Mouse (Mus musculus) midbrain, embryonic 15.5 days (tissue): ENCODE measurements at regions not wholly inside any gene's neighbourhood (a gene's known extent, or its start where the extent isn't known, plus 50 kb on each side); places are given as distances from the start of the nearest gene placed in this dataset.

Experiments used
- ATAC-seq: fragments of 200-750 bp; cut with Nextera tagmentation; replicated peaks from 2 replicates; pipeline ENCODE4 v1.8.0; 2017; ENCODE audit warnings: moderate TSS enrichment
- H3K27ac ChIP-seq: fragments of 300-500 bp; sonication (generic); 2 replicates; pipeline ENCODE4 v1.5.1; 2015; ENCODE audit warnings: mild to moderate bottlenecking, inconsistent platforms
- H3K27me3 ChIP-seq: fragments of 300-500 bp; sonication (generic); replicated peaks from 2 replicates; pipeline ENCODE4 v1.6.1; 2015; ENCODE audit warnings: inconsistent platforms
- H3K36me3 ChIP-seq: fragments of 300-500 bp; sonication (generic); replicated peaks from 2 replicates; pipeline ENCODE4 v1.6.1; 2015; ENCODE audit warnings: inconsistent platforms
- H3K4me1 ChIP-seq: fragments of 300-500 bp; sonication (generic); 2 replicates; pipeline ENCODE4 v1.6.1; 2015; ENCODE audit warnings: inconsistent platforms
- H3K4me2 ChIP-seq: fragments of 300-500 bp; sonication (generic); 2 replicates; pipeline ENCODE4 v1.6.1; 2015; ENCODE audit warnings: inconsistent platforms, mild to moderate bottlenecking, moderate library complexity
- H3K4me3 ChIP-seq: fragments of 300-500 bp; sonication (generic); 2 replicates; pipeline ENCODE4 v1.5.1; 2015; ENCODE audit warnings: mild to moderate bottlenecking, inconsistent platforms
- H3K9ac ChIP-seq: fragments of 300-500 bp; sonication (generic); 2 replicates; pipeline ENCODE4 v1.6.1; 2015; ENCODE audit warnings: mild to moderate bottlenecking, inconsistent platforms
- H3K9me3 ChIP-seq: fragments of 300-500 bp; sonication (generic); 2 replicates; pipeline ENCODE4 v1.6.1; 2016; ENCODE audit warnings: inconsistent platforms
- WGBS: fragments of 180-500 bp; shearing (Covaris S2); methylation state at CpG from one replicate; pipeline ENCODE4 v1.1.7; 2015; ENCODE audit warnings: mixed read lengths; 5-methylcytosine and 5-hydroxymethylcytosine counted together

DNA sequence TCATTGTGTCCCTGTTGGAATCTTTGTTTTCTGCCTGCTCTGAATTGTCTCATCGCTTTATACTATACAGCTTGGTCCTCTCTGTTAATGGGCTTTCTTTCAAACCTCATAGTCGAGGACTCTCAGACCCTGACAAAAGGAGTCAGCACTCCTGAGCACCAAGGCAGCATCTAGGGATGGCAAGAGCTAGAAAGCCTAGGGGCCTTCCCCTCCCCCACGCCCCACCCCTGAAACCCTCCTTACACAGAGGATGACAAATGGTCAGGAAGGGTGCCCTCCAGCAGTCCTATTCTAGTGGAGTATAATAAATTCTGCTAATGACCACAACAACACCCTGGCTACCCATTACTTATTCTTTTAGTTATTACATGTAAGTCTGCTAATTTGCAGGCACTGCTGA is 74.4 kb downstream of the Tbx19 start:
- no peaks in the 10 kb centered on the region for H3K27me3 ChIP-seq
- no peak overlapping the region for H3K27ac ChIP-seq
- ATAC-seq: no peak
- no peak overlapping the region for H3K9ac ChIP-seq
- no peak overlapping the region for H3K4me2 ChIP-seq
- no peak overlapping the region for H3K4me3 ChIP-seq
- 72% methylated on average over 3 of the region's 3 CpGs for WGBS
- H3K36me3 ChIP-seq: no peaks in the 10 kb centered on the region
- peaks cover 9% of the 10 kb centered on the region for H3K4me1 ChIP-seq
- 0 out of 2 replicates have a peak, but pooled peaks cover 3% of the 10 kb centered on the region for H3K9me3 ChIP-seq

DNA sequence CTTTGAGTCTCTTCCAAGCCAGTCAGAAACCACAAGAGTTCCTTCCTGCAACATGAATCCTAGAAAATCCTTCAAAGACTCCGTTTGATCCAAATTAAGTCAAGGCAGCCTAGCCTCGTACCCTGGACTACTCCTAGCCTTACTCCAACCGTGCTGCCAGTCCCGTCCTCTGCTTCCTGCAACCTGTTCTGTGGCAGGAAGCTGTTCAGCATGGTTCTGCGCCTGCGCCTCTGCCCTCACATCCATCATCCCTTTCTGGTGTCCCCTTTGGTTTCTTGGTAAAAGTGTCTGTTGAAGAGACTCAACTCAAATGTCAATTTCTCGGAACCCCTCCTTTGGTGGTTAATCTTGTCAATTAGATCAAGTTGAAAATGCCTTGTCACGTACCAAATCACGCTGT is 75.8 kb downstream of the Tbx19 start:
- Histone ChIP-seq H3K4me1 (peaks cover 8% of the 10 kb centered on the region; the same call in 1 of the 2 replicates), H3K27me3 (no peaks in the 10 kb centered on the region), H3K4me3 (no peak overlapping the region), H3K4me2 (no peak overlapping the region), H3K9ac (no peak overlapping the region), H3K27ac (no peak overlapping the region), H3K9me3 (0 out of 2 replicates have a peak, but pooled peaks cover 3% of the 10 kb centered on the region), H3K36me3 (no peaks in the 10 kb centered on the region)
- no peak for ATAC-seq
- 88% methylated on average over 9 of the region's 9 CpGs for WGBS

DNA sequence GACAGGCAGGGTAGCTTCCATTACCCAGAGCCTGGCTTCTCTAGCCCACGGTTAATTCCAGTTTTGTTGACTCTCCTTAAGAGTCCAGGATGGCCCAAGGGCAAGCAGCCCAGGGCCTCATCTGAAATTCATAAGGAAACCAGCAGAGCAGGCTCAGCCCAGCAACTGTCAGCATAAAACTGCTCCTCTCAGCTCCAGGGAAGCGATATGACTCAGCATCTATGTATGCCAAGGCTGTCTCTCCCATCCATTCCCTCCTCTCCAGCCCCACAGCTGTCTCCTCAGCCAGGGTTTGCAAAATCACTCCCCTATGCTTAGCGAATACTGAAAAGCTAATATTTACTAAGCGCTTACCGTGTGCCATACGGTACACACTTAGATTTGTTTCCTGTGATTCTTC is 76.4 kb downstream of the Tbx19 start:
- no peaks in the 10 kb centered on the region for H3K27me3 ChIP-seq
- peak; percentile 77 for ATAC-seq
- 70% methylated on average over 6 of the region's 6 CpGs for WGBS
- no peak overlapping the region for H3K27ac ChIP-seq
- no peak overlapping the region for H3K4me3 ChIP-seq
- no peaks in the 10 kb centered on the region for H3K36me3 ChIP-seq
- peaks cover 8% of the 10 kb centered on the region; the same call in 1 of the 2 replicates for H3K4me1 ChIP-seq
- H3K4me2 ChIP-seq: no peak overlapping the region
- no peak overlapping the region for H3K9ac ChIP-seq
- 0 out of 2 replicates have a peak, but pooled peaks cover 3% of the 10 kb centered on the region for H3K9me3 ChIP-seq

DNA sequence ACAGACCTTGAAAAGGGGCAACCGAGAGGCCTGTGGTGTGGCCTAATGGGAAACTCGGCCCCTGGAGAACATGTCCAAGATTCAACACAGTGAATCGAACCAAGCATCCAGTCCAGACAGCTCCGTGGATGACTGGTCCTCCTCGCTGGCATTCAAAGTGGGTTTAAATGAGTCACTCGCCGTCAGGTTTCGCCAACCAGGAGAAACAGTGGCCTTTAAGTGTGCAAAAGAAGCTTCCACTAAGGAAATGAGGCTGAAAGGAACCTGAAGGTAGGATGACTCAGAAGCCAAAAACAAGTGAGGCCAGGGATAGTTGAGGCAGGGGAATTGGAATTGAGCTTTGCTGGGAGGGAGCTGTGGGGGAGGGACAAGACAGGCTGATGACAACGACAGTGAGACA is 80.2 kb downstream of the Tbx19 start:
- ATAC-seq: no peak
- no peaks in the 10 kb centered on the region for H3K36me3 ChIP-seq
- no peak overlapping the region for H3K27ac ChIP-seq
- 88% methylated on average over 9 of the region's 9 CpGs for WGBS
- no peak overlapping the region for H3K4me2 ChIP-seq
- no peaks in the 10 kb centered on the region for H3K27me3 ChIP-seq
- H3K9ac ChIP-seq: no peak overlapping the region
- no peak overlapping the region for H3K4me3 ChIP-seq
- peaks cover 29% of the 10 kb centered on the region for H3K4me1 ChIP-seq
- no peaks in the 10 kb centered on the region for H3K9me3 ChIP-seq

DNA sequence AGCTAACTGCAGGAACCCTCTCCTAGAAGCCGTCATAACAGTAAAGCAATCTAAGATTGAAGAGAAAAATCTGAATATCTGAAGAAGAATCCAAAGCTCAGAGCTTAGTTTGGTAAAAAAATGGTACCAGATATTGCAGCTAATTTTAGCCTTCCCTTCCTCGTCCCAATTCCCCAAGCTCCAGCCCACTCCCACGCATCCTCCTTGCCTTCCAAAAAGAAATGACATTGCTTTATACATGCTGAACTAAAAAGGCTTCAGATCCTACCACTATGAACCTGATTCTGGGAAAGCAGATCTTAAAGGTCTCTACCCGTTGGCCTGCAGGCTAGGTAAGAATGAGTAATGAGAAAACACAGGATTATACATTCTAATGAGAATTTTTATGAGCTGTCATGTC is 83.3 kb downstream of the Tbx19 start:
- no peak overlapping the region for H3K4me3 ChIP-seq
- H3K27ac ChIP-seq: peak overlapping the region; percentile 89
- H3K27me3 ChIP-seq: no peaks in the 10 kb centered on the region
- no peak overlapping the region for H3K9ac ChIP-seq
- no peak overlapping the region for H3K4me2 ChIP-seq
- WGBS: 47% methylated on average over 4 of the region's 4 CpGs
- no peak for ATAC-seq
- H3K36me3 ChIP-seq: no peaks in the 10 kb centered on the region
- no peaks in the 10 kb centered on the region for H3K9me3 ChIP-seq
- peaks cover 31% of the 10 kb centered on the region for H3K4me1 ChIP-seq

DNA sequence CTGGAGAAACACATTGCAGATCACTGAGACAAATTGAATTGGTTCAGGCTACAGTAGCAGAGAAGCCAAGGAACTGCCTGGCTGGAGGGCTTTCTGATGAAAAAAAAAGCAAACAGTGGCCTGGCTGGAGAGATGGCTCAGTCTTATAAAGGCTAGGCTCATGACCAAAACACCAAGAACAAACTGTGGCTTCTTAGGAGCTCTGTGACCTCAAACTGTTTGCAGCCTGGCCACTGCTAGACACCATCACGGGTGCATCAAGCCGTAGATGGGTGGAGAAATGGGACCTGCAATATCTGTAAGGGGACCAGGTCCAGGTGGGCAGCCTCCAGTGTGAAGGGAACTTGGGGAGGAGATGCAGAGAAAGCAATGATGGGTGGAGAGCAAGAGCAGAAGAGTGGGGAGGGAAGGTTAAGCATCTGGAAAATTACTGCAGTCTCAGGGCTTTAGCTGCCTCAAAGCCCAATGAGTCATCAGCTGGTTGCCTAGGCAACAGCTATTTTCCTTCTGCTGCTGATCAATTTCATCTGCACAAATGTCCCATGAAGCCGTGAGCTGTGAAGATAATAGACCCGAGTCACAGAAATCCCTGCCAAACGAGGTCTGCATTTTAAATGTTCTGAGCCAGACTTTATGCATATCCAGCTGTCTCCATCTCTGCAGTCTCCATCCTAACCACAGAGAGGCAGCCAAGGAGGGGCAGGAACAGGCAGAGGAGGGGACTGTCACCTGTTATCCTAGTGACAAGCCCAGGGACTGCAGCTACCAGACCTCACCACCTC is 85.1 kb downstream of the Tbx19 start:
- H3K27me3 ChIP-seq: no peaks in the 10 kb centered on the region
- 28% methylated on average over 5 of the region's 5 CpGs for WGBS
- no peak overlapping the region for H3K9ac ChIP-seq
- no peaks in the 10 kb centered on the region for H3K36me3 ChIP-seq
- H3K27ac ChIP-seq: peak overlapping the region; percentile 89
- peaks cover 31% of the 10 kb centered on the region for H3K4me1 ChIP-seq
- no peaks in the 10 kb centered on the region for H3K9me3 ChIP-seq
- peak overlapping the region; percentile 22; the same call in 1 of the 2 replicates for H3K4me2 ChIP-seq
- ATAC-seq: peak; percentile 92
- no peak overlapping the region for H3K4me3 ChIP-seq

DNA sequence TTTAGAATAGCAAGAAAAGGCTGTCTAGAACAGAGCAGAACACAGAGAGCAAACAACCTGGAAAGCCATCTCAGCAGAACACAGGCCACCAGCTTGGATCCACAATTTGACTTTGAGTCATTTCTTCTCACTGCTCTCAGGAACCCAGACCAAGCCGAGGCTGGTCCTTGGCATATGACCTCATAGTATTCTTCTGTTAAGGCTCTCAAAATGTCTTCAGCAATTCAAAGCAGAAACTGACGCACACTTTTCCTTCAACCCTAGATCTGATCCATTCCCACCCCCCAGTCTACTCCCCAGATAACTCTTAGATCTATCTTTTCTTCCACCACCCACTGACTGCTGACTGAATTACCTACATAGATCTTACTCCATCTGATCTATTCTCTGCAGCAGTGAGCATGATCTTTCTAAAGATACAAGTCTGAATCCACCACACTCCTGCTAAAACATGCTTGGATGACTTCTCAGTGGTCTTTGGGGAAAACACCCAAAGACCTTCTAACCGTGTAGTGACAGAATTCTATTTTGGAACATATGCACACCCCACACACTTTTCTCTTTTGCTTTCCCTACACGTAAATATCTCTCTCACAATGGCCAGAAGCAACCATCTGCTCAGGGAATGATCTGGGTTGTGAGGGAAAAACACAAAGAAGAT is 88.6 kb downstream of the Tbx19 start:
- no peak for ATAC-seq
- Histone ChIP-seq H3K4me2 (no peak overlapping the region), H3K36me3 (no peaks in the 10 kb centered on the region), H3K4me3 (no peak overlapping the region), H3K27me3 (no peaks in the 10 kb centered on the region), H3K9ac (no peak overlapping the region), H3K9me3 (no peaks in the 10 kb centered on the region), H3K27ac (no peak overlapping the region), H3K4me1 (peaks cover 24% of the 10 kb centered on the region)
- WGBS: 86% methylated on average over 4 of the region's 4 CpGs

DNA sequence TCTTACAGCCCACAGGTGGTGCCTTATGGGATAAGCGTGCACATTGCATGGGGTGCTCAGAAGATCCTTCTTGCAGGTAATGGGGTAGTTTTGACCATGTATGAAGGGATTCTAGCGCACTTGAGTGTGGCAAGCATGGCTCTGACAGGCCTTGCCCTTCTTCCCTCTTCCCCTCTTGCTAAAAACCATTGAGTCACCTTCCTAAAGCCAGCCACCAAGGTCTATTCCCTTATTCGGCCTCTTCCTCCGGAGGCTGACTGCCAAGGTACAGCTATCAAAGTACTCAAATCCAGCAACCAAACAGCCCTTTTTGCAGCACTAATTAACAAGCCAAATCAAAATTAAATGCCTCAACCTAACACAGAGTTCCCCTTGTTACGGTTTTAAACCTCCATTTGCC is 95.6 kb downstream of the Tbx19 start:
- no peak overlapping the region for H3K27ac ChIP-seq
- no peaks in the 10 kb centered on the region for H3K9me3 ChIP-seq
- whole genome bisulfite sequencing: 78% methylated on average over 5 of the region's 5 CpGs
- H3K4me3 ChIP-seq: no peak overlapping the region
- no peak overlapping the region for H3K4me2 ChIP-seq
- no peaks in the 10 kb centered on the region for H3K27me3 ChIP-seq
- no peaks in the 10 kb centered on the region for H3K36me3 ChIP-seq
- no peak for ATAC-seq
- H3K9ac ChIP-seq: no peak overlapping the region
- 0 out of 2 replicates have a peak, but pooled peaks cover 6% of the 10 kb centered on the region for H3K4me1 ChIP-seq

DNA sequence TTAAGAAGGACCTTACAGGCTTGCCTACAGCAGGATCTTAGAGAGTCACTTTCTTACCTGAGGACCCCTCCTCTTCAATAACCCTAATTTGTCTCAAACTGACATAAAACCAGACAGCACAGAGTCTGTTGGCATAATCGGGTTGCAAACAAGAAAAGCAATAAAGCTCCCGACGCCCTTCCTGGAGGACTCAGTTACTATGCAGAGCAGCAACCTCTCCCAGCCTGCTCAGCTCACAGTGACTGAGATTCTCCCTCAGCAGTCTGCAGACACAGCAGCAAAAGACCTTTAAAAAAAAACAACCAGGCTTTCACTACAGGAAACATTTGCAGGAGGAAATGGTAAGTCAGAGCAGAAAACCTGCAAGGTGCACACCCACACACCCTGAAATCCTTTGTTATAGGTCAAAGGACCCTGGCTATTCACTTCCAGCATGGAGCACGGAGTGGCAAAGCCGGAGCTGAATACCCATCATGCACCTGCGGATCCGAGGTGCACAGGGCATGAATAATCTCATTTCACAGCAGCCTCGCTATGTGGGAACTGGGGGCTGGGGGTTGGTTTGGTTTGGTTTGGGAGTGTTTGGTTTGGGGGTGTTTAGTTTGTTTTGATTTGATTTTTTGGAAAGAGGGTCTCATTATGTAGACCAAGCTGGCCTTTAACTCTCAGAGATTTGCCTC is 97.6 kb downstream of the Tbx19 start:
- H3K9ac ChIP-seq: no peak overlapping the region
- H3K27me3 ChIP-seq: no peaks in the 10 kb centered on the region
- peak; percentile 47 for ATAC-seq
- H3K4me3 ChIP-seq: no peak overlapping the region
- no peaks in the 10 kb centered on the region for H3K36me3 ChIP-seq
- no peaks in the 10 kb centered on the region for H3K9me3 ChIP-seq
- H3K27ac ChIP-seq: peak overlapping the region; percentile 35
- peak overlapping the region; percentile 20; the same call in 1 of the 2 replicates for H3K4me2 ChIP-seq
- 0 out of 2 replicates have a peak, but pooled peaks cover 6% of the 10 kb centered on the region for H3K4me1 ChIP-seq
- WGBS: 36% methylated on average over 8 of the region's 8 CpGs

DNA sequence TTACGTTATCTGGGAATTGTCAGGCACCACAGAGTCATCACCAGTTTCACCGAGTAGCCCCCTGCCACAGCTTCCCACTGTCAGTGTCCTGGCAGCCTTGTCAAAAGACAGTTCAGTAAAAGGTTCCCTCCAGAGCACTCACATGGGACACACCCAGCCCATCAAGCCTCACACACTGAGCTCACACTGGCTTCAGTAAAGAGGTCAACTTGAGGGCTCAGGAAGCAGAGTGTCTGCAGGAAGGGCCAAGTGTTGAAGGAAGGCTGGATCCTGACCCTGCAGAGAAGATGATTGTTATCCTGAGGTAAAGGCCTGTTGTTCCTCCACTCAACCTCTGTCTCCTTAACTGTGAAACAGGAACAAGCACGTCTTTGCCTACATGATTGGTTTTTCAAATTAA is 99.2 kb downstream of the Tbx19 start:
- Histone ChIP-seq H3K36me3 (no peaks in the 10 kb centered on the region), H3K9ac (no peak overlapping the region), H3K27ac (no peak overlapping the region), H3K27me3 (no peaks in the 10 kb centered on the region), H3K4me1 (0 out of 2 replicates have a peak, but pooled peaks cover 6% of the 10 kb centered on the region), H3K4me2 (no peak overlapping the region), H3K4me3 (no peak overlapping the region), H3K9me3 (no peaks in the 10 kb centered on the region)
- no peak for ATAC-seq
- 78% methylated on average over 3 of the region's 3 CpGs for WGBS

DNA sequence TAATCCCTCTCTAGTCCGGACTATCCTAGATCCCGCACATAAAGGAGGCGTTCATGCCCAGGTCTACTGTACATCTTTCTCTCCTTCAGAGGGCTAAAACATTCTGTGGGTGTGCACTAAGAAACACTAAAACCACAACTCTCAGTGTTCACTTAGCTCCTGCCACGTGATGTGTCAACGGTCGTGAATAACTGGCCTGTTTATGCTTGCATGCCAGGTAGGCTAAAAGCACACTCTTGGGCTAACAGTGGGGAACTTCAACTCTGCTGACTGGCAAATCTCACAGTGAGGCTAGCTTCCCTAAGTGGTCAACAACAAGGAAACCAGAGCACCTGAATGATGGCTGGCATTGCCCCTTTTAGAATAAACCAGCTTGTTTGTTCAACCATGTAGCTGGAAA is 106.3 kb downstream of the Tbx19 start:
- no peak overlapping the region for H3K4me2 ChIP-seq
- H3K27ac ChIP-seq: no peak overlapping the region
- 76% methylated on average over 6 of the region's 6 CpGs for WGBS
- no peak overlapping the region for H3K9ac ChIP-seq
- no peak overlapping the region for H3K4me3 ChIP-seq
- no peaks in the 10 kb centered on the region for H3K9me3 ChIP-seq
- H3K27me3 ChIP-seq: no peaks in the 10 kb centered on the region
- H3K4me1 ChIP-seq: no peaks in the 10 kb centered on the region
- no peaks in the 10 kb centered on the region for H3K36me3 ChIP-seq
- ATAC-seq: no peak

DNA sequence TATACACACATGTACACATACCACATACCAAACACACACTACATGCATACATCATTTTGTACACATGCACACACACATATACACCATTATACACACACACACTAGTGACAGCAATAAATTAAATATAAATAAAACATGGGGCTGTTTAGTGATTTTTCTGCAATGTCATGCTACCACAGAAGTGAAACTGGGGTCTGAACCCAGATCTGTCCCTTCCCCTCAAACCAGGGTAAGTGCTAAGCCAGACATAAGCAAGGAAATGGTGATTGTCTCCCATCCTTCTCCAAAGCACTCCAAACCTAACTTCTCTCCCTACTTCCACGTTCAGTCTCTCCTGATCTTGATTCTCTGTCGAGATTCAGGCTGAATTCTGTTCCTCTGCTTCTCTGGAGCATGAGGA is 109.3 kb downstream of the Tbx19 start:
- Histone ChIP-seq H3K4me1 (peaks cover 7% of the 10 kb centered on the region), H3K36me3 (no peaks in the 10 kb centered on the region), H3K27me3 (no peaks in the 10 kb centered on the region), H3K9ac (no peak overlapping the region), H3K9me3 (no peaks in the 10 kb centered on the region), H3K4me2 (no peak overlapping the region), H3K4me3 (no peak overlapping the region), H3K27ac (no peak overlapping the region)
- 59% methylated on average over 2 of the region's 2 CpGs for WGBS
- no peak for ATAC-seq
